Mouse (Mus musculus): ENCODE results near the gene Sept9. TPM values are rescaled to one million over a fixed set of nuclear protein-coding genes. Genes with fewer than 3 reads are reported as not detected.

Sept9 gene
- polyA plus RNA-seq, 1 experiment from 2014 or later: 50.6 TPM

DNA sequence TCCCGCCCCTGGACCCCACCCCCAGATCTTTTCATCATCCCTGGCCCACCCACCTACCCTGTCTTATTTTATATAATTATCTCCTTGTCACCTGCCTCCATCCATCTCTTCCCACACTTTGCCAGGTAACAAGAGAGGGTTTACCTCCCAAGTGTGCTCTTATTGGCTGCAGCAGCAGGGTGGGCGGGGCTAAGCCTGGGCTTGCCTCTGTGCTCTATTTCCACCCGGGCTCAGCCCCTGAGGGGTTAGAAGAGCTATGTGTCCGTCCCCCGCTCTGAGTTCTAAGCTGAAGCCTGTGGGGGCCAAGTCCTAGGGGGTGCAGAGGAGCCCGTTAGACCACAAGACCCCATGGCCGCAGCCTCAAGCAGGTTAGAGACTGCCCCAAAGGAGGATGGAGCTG, 161.1 kb downstream of the Sept9 start:
- 73% methylated on average over 7 of the region's 7 CpGs for WGBS
- ATAC-seq (replicated peaks; ENCODE audit: insufficient number of reproducible peaks, insufficient read depth, low FRiP score, low read depth): no peak
- H3K27me3 ChIP-seq: no peaks in the 10 kb centered on the region
- no peak overlapping the region for H3K4me2 ChIP-seq
- H3K9ac ChIP-seq: no peak overlapping the region
- no peaks in the 10 kb centered on the region for H3K9me3 ChIP-seq (replicated peaks)
- H3K4me1 ChIP-seq (replicated peaks): no peaks in the 10 kb centered on the region; the same call in 1 of the 2 replicates
- H3K4me3 ChIP-seq: no peak overlapping the region
- peaks cover 52% of the 10 kb centered on the region for H3K36me3 ChIP-seq
- H3K27ac ChIP-seq: no peak overlapping the region

DNA sequence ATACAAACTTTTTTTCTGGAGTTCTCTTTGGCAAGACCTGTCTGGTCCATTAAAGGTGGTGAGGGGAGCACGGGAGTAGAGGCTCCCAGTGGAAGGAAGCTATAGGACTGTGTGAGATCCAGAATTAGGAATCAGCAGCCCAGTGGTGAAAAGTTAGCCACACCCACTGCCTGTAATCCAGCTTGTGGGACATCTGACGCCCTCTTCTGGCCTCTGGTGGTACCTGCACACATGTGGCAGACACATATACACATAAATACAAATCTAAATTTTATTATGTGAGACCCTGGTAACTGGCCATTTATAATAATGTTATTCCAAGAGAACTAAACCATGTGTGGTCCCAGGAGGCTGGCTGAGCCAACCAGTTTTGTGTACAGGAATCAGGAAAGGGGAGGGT, 162.8 kb downstream of the Sept9 start:
- Histone ChIP-seq H3K27ac (no peak overlapping the region), H3K9ac (no peak overlapping the region), H3K4me2 (no peak overlapping the region), H3K4me3 (no peak overlapping the region), H3K36me3 (peaks cover 35% of the 10 kb centered on the region), H3K4me1 (replicated peaks) (no peaks in the 10 kb centered on the region; the same call in 1 of the 2 replicates), H3K27me3 (no peaks in the 10 kb centered on the region), H3K9me3 (replicated peaks) (no peaks in the 10 kb centered on the region)
- 84% methylated on average over 2 of the region's 2 CpGs for WGBS
- no peak for ATAC-seq (replicated peaks; ENCODE audit: insufficient number of reproducible peaks, insufficient read depth, low FRiP score, low read depth)

DNA sequence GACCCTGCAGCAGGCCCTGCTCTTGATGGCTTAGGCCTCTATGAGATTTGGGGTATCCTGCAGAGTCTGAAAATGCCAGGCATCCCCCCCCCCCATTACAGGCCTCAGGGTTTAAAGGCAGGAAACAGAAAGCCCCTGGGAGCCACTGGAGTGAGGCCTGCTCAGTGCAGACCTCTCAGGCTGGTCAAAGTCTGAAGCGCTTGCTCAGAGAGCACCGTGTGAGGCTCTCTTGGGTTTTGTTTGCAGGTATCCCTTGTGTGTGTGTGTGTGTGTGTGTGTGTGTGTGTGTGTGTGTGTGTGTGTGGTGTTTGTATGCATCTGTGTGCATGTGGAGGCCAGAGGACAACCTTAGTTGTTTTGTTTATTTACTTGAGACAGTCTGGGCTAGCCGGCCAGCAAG, 164.5 kb downstream of the Sept9 start:
- no peaks in the 10 kb centered on the region for H3K4me1 ChIP-seq (replicated peaks)
- no peak for ATAC-seq (replicated peaks; ENCODE audit: insufficient number of reproducible peaks, insufficient read depth, low FRiP score, low read depth)
- no peaks in the 10 kb centered on the region for H3K9me3 ChIP-seq (replicated peaks)
- H3K9ac ChIP-seq: no peak overlapping the region
- no peak overlapping the region for H3K4me2 ChIP-seq
- peaks cover 27% of the 10 kb centered on the region for H3K36me3 ChIP-seq
- 69% methylated on average over 3 of the region's 3 CpGs for WGBS
- no peak overlapping the region for H3K4me3 ChIP-seq
- no peaks in the 10 kb centered on the region for H3K27me3 ChIP-seq
- no peak overlapping the region for H3K27ac ChIP-seq

DNA sequence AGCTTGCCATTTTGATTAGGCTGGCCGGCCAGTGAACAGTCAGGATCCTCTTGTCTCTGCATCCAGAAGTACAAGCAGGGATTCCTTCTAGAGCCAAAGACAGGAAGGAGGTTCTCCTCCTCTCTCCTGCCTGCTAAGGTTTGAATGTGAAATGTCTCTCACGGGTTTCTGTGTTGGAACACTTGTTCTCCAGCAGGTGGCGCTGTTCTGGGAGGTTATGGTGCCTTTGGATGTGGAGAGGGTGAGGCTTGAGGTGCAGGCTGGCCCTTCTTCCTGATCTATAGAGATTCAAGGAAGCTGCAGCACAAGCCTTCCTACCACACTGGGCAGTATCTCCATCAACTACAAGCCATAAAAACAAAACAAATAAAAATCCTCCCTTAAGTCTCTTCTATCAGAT, 167.0 kb downstream of the Sept9 start:
- no peak overlapping the region for H3K4me2 ChIP-seq
- H3K36me3 ChIP-seq: peaks cover 13% of the 10 kb centered on the region
- peaks cover 5% of the 10 kb centered on the region; the same call in 1 of the 2 replicates for H3K4me1 ChIP-seq (replicated peaks)
- H3K27ac ChIP-seq: no peak overlapping the region
- H3K9me3 ChIP-seq (replicated peaks): no peaks in the 10 kb centered on the region
- no peaks in the 10 kb centered on the region for H3K27me3 ChIP-seq
- no peak overlapping the region for H3K9ac ChIP-seq
- H3K4me3 ChIP-seq: no peak overlapping the region
- WGBS: 21% methylated on average over 3 of the region's 3 CpGs
- no peak for ATAC-seq (replicated peaks; ENCODE audit: insufficient number of reproducible peaks, insufficient read depth, low FRiP score, low read depth)

DNA sequence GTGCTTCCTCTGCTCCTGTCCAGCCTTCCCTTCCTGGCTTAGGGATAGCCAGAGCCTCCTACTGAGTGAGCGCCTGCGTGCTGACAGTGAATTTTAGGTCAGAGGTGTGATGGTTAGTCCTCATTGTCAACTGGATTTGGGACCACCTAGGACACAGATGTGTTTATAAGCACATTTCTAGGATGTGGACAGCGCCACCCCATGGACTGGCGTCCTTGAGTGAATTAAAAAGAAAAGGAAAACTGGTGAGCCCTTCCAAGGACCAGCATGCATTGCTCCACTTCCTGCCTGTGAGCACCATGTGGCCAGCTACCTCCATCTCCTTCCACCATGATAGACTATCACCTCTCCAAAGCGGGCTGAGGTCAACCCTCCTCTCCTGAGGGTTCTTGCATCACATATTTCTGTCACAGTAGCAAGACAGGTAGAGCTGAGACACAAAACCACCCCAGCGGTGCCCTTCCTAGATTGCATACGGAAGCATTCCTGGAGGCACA, 167.4 kb downstream of the Sept9 start:
- peaks cover 8% of the 10 kb centered on the region for H3K36me3 ChIP-seq
- ATAC-seq (replicated peaks; ENCODE audit: insufficient number of reproducible peaks, insufficient read depth, low FRiP score, low read depth): no peak
- 75% methylated on average over 7 of the region's 7 CpGs for WGBS

DNA sequence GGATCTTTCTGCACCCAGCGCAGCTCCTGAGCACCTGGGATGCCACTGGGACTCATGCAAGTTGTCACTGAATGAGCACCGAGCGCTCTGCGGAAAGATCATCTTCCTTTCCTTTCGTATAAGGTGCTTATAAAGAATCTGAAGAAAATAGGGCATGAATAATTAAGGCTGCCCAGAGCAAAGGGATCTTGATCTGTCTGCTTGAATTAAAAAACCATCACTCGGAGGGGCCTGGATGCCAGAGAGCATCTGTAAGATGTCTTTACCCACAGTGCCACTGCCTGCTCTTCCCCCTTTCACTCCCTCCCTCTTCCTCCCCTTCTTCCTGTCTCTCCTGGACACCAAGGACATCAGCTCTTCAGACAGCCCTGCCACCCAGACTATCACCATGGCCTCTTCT, 168.5 kb downstream of the Sept9 start:
- Histone ChIP-seq H3K4me2 (no peak overlapping the region), H3K4me1 (replicated peaks) (peaks cover 5% of the 10 kb centered on the region; the same call in 1 of the 2 replicates), H3K27ac (no peak overlapping the region), H3K9me3 (replicated peaks) (no peaks in the 10 kb centered on the region), H3K27me3 (no peaks in the 10 kb centered on the region), H3K4me3 (no peak overlapping the region), H3K36me3 (no peaks in the 10 kb centered on the region), H3K9ac (no peak overlapping the region)
- WGBS: 87% methylated on average over 6 of the region's 6 CpGs
- no peak for ATAC-seq (replicated peaks; ENCODE audit: insufficient number of reproducible peaks, insufficient read depth, low FRiP score, low read depth)

More for the DNA sequence above, 167.4 kb downstream of the Sept9 start:
- Histone ChIP-seq H3K4me1 (replicated peaks) (peaks cover 5% of the 10 kb centered on the region; the same call in 1 of the 2 replicates), H3K27ac (no peak overlapping the region), H3K4me3 (no peak overlapping the region), H3K27me3 (no peaks in the 10 kb centered on the region), H3K4me2 (no peak overlapping the region), H3K9ac (no peak overlapping the region), H3K9me3 (replicated peaks) (no peaks in the 10 kb centered on the region)

DNA sequence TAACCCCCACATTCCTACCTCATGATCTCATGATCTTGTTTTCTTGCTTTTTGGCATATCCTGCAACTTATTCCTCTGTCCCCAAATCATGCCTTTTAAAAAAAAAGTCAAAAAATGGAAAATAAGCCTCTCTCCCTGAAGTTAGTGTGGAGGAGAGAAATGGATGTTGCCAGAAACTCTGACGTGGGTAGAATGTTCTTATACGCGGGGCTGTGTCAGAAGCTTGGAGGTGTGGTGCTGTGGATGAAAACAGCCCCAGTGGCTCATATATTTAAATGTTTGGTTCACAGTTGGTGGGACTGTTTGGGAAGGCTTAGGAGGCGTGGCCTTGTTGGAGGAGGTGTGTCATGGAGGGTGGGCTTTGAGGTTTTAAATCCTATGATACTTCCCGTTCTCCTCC, 169.9 kb downstream of the Sept9 start:
- peaks cover 8% of the 10 kb centered on the region; the same call in 1 of the 2 replicates for H3K27me3 ChIP-seq
- no peak overlapping the region for H3K27ac ChIP-seq
- no peak for ATAC-seq (replicated peaks; ENCODE audit: insufficient number of reproducible peaks, insufficient read depth, low FRiP score, low read depth)
- no peaks in the 10 kb centered on the region for H3K9me3 ChIP-seq (replicated peaks)
- 80% methylated on average over 5 of the region's 5 CpGs for WGBS
- no peak overlapping the region for H3K4me2 ChIP-seq
- H3K36me3 ChIP-seq: no peaks in the 10 kb centered on the region
- no peak overlapping the region for H3K9ac ChIP-seq
- no peak overlapping the region for H3K4me3 ChIP-seq
- peaks cover 5% of the 10 kb centered on the region; the same call in 1 of the 2 replicates for H3K4me1 ChIP-seq (replicated peaks)

DNA sequence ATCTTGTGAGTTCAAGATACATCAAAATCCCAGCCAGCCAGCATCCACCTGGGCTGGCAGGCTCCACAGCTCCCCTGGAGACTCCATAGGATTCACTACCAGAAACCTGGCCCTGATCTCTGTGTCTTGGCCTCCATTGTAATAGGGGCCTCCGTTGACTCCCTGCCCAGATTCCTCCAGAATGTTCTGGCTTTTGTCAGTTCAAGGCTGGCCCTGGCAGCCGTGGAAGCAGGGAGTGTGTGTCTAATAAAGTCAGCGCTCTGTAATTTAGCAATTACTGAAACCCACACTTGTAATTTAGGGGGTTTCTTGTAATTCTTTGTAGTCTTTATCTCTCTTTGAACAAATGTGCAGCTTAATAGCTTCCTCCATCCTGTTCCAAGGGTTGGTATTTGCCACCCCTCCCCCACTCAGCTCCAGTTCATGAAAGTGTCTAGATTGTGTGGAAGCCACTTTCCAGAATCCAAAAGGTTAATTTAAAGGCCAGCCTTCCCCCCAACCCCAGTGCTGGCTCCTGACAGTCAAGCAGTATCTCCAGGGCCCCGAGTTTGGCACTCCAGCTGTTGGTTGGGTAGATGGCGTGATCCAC, 170.9 kb downstream of the Sept9 start:
- Histone ChIP-seq H3K9me3 (replicated peaks) (no peaks in the 10 kb centered on the region), H3K27me3 (peaks cover 15% of the 10 kb centered on the region), H3K4me1 (replicated peaks) (peaks cover 5% of the 10 kb centered on the region; the same call in 1 of the 2 replicates), H3K9ac (no peak overlapping the region), H3K36me3 (no peaks in the 10 kb centered on the region), H3K27ac (no peak overlapping the region), H3K4me3 (no peak overlapping the region), H3K4me2 (no peak overlapping the region)
- WGBS: 39% methylated on average over 5 of the region's 5 CpGs
- no peak for ATAC-seq (replicated peaks; ENCODE audit: insufficient number of reproducible peaks, insufficient read depth, low FRiP score, low read depth)

DNA sequence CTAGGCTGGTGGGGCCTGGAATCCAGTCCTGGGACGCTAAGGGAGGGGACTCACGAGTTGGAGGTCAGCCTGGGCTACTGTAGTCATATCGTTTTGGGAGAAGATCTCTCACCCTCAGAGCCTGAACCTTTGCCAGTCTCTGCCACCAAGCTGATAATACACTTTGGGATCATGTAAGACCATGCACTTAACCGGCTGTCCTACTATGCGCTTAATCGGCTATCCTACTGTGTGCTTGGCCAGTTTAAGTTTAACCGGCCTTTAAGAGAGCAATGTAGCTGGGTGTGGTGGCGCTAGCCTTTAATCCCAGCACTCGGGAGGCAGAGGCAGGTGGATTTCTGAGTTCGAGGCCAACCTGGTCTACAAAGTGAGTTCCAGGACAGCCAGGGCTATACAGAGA, 173.1 kb downstream of the Sept9 start:
- Histone ChIP-seq H3K36me3 (no peaks in the 10 kb centered on the region), H3K4me3 (no peak overlapping the region), H3K9ac (no peak overlapping the region), H3K4me2 (no peak overlapping the region), H3K9me3 (replicated peaks) (no peaks in the 10 kb centered on the region), H3K27ac (no peak overlapping the region), H3K4me1 (replicated peaks) (peaks cover 5% of the 10 kb centered on the region; the same call in 1 of the 2 replicates), H3K27me3 (peaks cover 15% of the 10 kb centered on the region)
- ATAC-seq (replicated peaks; ENCODE audit: insufficient number of reproducible peaks, insufficient read depth, low FRiP score, low read depth): no peak
- WGBS: 92% methylated on average over 10 of the region's 10 CpGs

DNA sequence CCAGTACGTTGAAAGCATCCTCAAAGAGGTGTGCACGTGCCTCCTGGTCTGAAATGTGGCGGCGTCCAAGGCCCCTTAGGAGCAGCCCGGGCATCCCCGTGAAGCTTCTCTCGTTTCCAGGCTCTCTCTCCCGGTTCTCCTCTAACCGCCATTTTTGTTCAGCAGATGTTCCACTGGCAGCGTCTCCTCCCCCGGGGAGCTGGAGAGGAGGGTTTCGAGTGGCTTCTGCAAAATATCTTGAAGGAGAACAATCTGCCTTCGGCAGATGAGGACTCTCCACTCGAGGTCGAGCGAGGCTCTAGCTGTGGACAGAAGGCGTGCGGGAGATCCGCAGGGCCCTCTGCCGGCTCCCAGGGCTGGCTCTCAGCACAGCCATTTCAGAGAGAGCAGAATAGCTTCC, 173.7 kb downstream of the Sept9 start:
- 69% methylated on average over 20 of the region's 20 CpGs for WGBS
- peaks cover 15% of the 10 kb centered on the region for H3K27me3 ChIP-seq

DNA sequence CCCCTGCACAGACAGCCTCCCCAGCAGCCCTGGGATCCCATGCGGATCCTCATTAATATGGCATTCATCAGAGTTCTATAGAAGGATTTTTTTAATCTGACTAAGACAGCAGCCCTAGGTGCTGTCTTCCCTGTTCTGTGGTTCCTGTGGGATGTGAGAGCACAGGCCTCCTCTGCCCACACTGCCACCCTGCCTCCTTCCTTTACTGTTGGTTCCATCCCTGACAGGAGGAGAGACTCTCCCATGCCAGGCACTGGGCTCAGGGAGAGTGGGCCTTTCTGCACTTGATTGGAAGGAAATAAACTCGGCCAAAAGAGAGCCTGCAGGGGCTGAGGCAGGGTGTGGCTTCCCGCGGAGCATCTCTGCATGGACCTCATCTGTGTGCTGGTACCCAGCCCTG, 174.4 kb downstream of the Sept9 start:
- 32% methylated on average over 4 of the region's 4 CpGs for WGBS
- H3K4me1 ChIP-seq (replicated peaks): peaks cover 5% of the 10 kb centered on the region; the same call in 1 of the 2 replicates
- H3K27me3 ChIP-seq: peaks cover 15% of the 10 kb centered on the region
- ATAC-seq (replicated peaks; ENCODE audit: insufficient number of reproducible peaks, insufficient read depth, low FRiP score, low read depth): no peak
- no peaks in the 10 kb centered on the region for H3K9me3 ChIP-seq (replicated peaks)
- no peak overlapping the region for H3K4me2 ChIP-seq
- H3K4me3 ChIP-seq: no peak overlapping the region
- H3K36me3 ChIP-seq: no peaks in the 10 kb centered on the region
- no peak overlapping the region for H3K27ac ChIP-seq
- no peak overlapping the region for H3K9ac ChIP-seq

More for the DNA sequence above, 173.7 kb downstream of the Sept9 start:
- H3K9ac ChIP-seq: no peak overlapping the region
- no peaks in the 10 kb centered on the region for H3K36me3 ChIP-seq
- no peak overlapping the region for H3K4me3 ChIP-seq
- H3K27ac ChIP-seq: no peak overlapping the region
- ATAC-seq (replicated peaks; ENCODE audit: insufficient number of reproducible peaks, insufficient read depth, low FRiP score, low read depth): no peak
- peaks cover 5% of the 10 kb centered on the region; the same call in 1 of the 2 replicates for H3K4me1 ChIP-seq (replicated peaks)
- H3K4me2 ChIP-seq: no peak overlapping the region
- H3K9me3 ChIP-seq (replicated peaks): no peaks in the 10 kb centered on the region

DNA sequence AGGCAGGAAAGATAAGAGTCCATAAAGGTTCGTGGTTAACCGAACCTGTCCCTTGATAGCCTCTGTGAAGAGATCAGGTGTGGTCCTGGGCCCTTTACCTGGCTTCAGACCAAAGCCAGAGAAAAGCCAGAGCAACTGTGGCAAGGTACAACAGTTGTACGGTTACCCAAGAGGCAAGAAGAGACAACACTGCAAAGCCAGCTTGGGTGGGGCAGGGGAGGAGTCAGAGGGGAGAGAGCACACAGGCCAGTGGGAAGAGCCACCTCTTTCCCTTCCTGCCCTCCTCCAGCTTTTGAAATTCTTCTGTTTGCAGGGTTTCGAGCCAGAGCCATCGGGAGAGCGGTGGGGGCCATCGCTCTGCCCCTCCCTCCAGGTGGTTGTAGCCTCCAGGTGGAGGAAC, 174.8 kb downstream of the Sept9 start:
- H3K36me3 ChIP-seq: no peaks in the 10 kb centered on the region
- WGBS: 48% methylated on average over 7 of the region's 7 CpGs
- H3K4me3 ChIP-seq: no peak overlapping the region
- no peak overlapping the region for H3K9ac ChIP-seq
- no peak overlapping the region for H3K27ac ChIP-seq
- H3K4me2 ChIP-seq: no peak overlapping the region
- no peak for ATAC-seq (replicated peaks; ENCODE audit: insufficient number of reproducible peaks, insufficient read depth, low FRiP score, low read depth)
- peaks cover 15% of the 10 kb centered on the region for H3K27me3 ChIP-seq
- no peaks in the 10 kb centered on the region for H3K9me3 ChIP-seq (replicated peaks)
- H3K4me1 ChIP-seq (replicated peaks): peaks cover 5% of the 10 kb centered on the region; the same call in 1 of the 2 replicates
